Mouse (Mus musculus) right cerebral cortex, postnatal 4 days (tissue): Measurements from ENCODE around the gene Syngr2.
A peak's percentile ranks its signal among the peaks of the same experiment; 100 is the strongest.
"Not testable (repeated sequence)": the region's sequence is repeated elsewhere in the genome, so short reads cannot be mapped to it uniquely, and the experiment has no call there.

Experiments used
- DNase-seq: peaks from one replicate; pipeline ENCODE4 v3.0.0-alpha.2; 2022

Syngr2 gene

GRCm38 (mm10) chr11:117814704-117815366 lies 5.4 kb downstream of the Syngr2 start:
- DNase-seq, result no peak

- DNase-seq, result not testable (repeated sequence)
These were observed 6.4 kb downstream of the Syngr2 start for GRCm38 (mm10) chr11:117815850-117816249.

GRCm38 (mm10) chr11:117816389-117816996 lies 7.0 kb downstream of the Syngr2 start:
- no peak for DNase-seq

- DNase-seq, result no peak
These were observed 9.6 kb downstream of the Syngr2 start for GRCm38 (mm10) chr11:117819095-117819494.

GRCm38 (mm10) chr11:117820173-117820572 lies 10.7 kb downstream of the Syngr2 start:
- DNase-seq, result no peak

- DNase-seq, result no peak
These were observed 12.4 kb downstream of the Syngr2 start for GRCm38 (mm10) chr11:117821868-117822267.

GRCm38 (mm10) chr11:117822728-117823241 lies 13.3 kb downstream of the Syngr2 start:
- DNase-seq, result no peak

GRCm38 (mm10) chr11:117823411-117823810 lies 13.9 kb downstream of the Syngr2 start:
- DNase-seq, result no peak

- peak; percentile 83 for DNase-seq
These were observed 14.8 kb downstream of the Syngr2 start for GRCm38 (mm10) chr11:117824060-117824969.

GRCm38 (mm10) chr11:117825333-117826101 lies 16.0 kb downstream of the Syngr2 start, which contains the start of the genes Afmid and Tk1:
TSS of gene Afmid (plus strand) at chr11:117825924.
TSS of gene Tk1 (minus strand) at chr11:117826092.
- peak; percentile 62 for DNase-seq

GRCm38 (mm10) chr11:117826164-117826563 lies 16.7 kb downstream of the Syngr2 start:
- no peak for DNase-seq

GRCm38 (mm10) chr11:117826916-117827315 lies 17.4 kb downstream of the Syngr2 start:
- no peak for DNase-seq

- DNase-seq, result no peak
These were observed 17.9 kb downstream of the Syngr2 start for GRCm38 (mm10) chr11:117827386-117827785.

- no peak for DNase-seq
These were observed 18.9 kb downstream of the Syngr2 start for GRCm38 (mm10) chr11:117828149-117828887.

- no peak for DNase-seq
These were observed 19.6 kb downstream of the Syngr2 start for GRCm38 (mm10) chr11:117828888-117829604.

- DNase-seq, result no peak
These were observed 20.3 kb downstream of the Syngr2 start for GRCm38 (mm10) chr11:117829671-117830215.

GRCm38 (mm10) chr11:117830401-117830800 lies 20.9 kb downstream of the Syngr2 start:
- no peak for DNase-seq

- DNase-seq, result peak; percentile 84
These were observed 22.9 kb downstream of the Syngr2 start for GRCm38 (mm10) chr11:117832086-117832969.

- DNase-seq, result not testable (repeated sequence)
These were observed 24.0 kb downstream of the Syngr2 start for GRCm38 (mm10) chr11:117833509-117833908.

- no peak for DNase-seq
These were observed 24.6 kb downstream of the Syngr2 start for GRCm38 (mm10) chr11:117834086-117834485.
